Mouse (Mus musculus) testis, postnatal 10 days (tissue): ENCODE data around the gene Pfkfb4.

Experiments
- DNase-seq: peaks from one replicate; pipeline ENCODE4 v3.0.0; 2021; ENCODE audit warnings: low spot score

Gene Pfkfb4

GRCm38 (mm10) chr9:109038086-109038895, 46.7 kb downstream of the Pfkfb4 start, which contains the start of gene Shisa5:
Gene Shisa5, plus strand, starts transcription at chr9:109038565.
- DNase-seq = peak; percentile 87

- peak; percentile 67 for DNase-seq
These were observed 47.4 kb downstream of the Pfkfb4 start for GRCm38 (mm10) chr9:109038901-109039364.

GRCm38 (mm10) chr9:109039681-109040080, 48.1 kb downstream of the Pfkfb4 start:
- peak; percentile 35 for DNase-seq

DNA sequence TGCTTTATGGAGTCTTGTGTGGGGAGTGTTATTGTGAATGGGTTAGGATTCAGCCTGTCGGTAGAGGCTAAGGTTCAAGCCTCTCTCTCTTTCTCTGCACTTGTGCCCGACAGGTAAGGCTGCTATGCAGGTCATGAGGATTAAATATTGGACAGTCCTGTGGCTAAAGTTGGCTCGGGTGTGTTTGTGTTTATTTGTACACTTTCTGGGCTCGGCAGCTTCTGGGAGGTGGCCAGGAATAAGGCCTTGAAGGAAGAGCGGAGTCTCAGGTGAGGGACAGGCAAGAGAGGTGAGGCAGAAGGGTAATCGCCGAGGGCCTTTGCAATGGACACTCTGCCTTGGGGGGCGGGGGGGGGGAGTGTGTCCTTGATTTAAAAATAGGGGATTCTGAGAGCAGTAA, 48.6 kb downstream of the Pfkfb4 start:
- peak; percentile 31 for DNase-seq

GRCm38 (mm10) chr9:109040906-109041305, 49.3 kb downstream of the Pfkfb4 start:
- DNase-seq = peak; percentile 39

GRCm38 (mm10) chr9:109041351-109041750, 49.8 kb downstream of the Pfkfb4 start:
- DNase-seq = no peak

DNA sequence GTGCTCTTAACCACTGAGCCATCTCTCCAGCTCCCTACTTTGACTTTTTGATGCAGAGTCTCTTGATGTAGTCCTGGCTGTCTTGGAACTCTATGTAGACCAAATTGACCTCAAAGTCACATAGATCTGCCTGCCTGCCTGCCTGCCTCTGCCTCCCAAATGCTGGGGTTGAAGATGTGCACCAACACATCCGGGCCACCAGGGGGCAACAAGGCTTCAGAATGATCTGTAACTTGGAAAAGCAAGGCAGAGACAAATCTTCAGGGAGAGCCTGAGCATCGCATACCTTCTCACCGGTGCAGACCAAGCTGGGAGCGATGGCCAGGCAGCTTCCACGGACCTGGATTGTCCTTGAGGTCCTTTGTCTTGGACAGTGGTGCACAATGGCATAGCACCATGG, 54.7 kb downstream of the Pfkfb4 start:
- peak; percentile 69 for DNase-seq

- DNase-seq = no peak
These were observed 57.7 kb downstream of the Pfkfb4 start for GRCm38 (mm10) chr9:109049316-109049715.

- DNase-seq = peak; percentile 32
These were observed 58.6 kb downstream of the Pfkfb4 start for GRCm38 (mm10) chr9:109049996-109050673.

DNA sequence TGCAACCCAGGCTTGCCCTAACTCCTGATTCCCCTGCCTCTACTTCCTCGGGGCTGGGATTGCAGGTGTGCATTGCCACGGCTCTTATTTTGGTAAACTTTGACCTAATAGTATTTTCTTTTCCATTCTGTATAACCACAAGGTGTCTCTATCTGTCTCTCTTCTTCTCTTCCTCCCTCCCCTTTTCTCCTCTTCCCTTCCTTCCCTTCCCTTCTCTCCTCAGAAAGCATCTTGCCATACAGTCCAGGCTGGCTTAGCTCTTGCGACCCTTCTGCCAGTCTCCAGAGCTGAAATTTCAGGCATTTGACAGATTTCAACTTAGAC, 59.1 kb downstream of the Pfkfb4 start:
- DNase-seq = no peak

DNA sequence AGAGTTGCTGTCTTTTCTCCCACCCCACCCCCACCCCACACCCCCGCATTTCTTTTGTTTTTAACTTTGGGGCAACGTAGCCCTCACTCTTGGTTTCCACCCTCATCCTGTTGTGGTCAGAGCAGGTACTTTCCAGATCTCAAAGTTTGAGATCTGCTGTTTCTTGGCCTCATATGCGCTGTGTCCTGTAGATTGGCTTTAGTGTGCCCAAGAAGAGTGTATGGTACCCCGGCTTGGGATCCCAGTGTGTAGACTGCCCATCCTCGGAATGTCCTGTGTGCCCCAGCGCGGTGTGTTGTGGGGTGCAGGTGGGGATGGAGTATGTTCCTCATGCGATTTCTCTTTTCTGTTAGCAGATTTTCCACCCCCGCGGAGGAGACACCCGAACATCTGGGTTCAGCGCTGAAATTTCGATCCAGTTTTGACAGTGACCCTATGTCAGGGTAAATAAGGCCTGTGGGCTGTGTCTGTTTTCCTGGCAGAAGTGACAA, 59.5 kb downstream of the Pfkfb4 start:
- no peak for DNase-seq

GRCm38 (mm10) chr9:109051651-109052489, 60.3 kb downstream of the Pfkfb4 start:
- DNase-seq = peak; percentile 29

GRCm38 (mm10) chr9:109052490-109053260, 61.1 kb downstream of the Pfkfb4 start:
- DNase-seq = peak; percentile 36

DNA sequence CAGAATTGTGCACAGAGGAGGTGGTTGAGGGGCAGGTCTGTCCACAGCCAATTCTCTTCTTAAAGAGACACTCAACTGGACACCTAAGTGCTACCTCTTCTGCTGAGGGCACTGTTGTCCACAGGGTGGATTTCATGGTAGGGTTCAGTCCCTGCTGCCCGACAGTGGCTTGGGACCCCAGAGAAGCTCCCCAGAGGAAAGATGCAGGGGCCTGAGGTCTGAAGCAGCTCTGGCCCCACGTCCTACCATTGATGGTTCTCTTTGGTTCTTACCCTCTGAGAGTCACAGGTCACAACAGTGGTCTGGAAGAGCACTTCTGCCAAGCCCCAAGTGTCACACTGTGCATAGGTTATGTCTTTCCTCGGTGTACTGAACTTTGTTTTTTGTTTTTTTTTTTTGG, 61.8 kb downstream of the Pfkfb4 start:
- peak; percentile 21 for DNase-seq

GRCm38 (mm10) chr9:109053851-109054250, 62.3 kb downstream of the Pfkfb4 start:
- peak; percentile 29 for DNase-seq

GRCm38 (mm10) chr9:109054712-109055111, 63.1 kb downstream of the Pfkfb4 start:
- peak; percentile 44 for DNase-seq

DNA sequence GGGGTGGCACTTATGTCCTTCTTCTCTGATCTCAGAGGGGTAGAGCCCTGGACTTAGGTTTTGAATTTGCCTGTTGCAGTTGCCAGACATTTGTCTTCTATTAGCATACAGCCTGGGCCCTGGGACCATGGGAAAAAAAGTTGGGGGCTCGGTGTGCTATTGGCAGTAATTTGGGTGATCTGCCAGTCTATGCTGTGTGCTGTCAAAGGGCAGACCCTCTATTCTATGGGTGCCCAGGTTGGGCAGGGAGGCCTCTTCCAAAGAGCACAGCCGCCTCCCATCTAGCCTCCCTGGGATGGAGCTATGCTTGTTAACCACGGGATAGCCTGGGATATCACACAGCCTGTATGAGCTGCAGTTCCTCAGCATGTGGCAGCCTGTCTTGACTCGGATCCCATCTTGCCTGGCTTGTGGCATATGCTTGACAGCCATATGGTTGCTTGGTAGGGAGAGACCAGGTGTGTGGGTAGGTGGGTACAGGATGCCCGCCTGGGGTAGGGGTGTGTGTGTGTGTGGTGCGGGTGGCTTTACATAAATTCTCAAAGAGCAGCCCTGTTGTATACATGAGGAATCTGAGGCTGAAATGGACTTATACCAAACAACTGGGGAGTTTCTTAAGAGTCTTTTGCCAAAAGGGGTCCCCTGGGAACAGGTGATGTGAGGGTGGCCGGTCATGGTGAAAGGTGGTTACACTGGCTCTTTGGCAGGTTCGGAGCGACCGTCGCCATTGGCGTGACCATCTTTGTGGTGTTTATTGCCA, 63.9 kb downstream of the Pfkfb4 start:
- peak; percentile 35 for DNase-seq

DNA sequence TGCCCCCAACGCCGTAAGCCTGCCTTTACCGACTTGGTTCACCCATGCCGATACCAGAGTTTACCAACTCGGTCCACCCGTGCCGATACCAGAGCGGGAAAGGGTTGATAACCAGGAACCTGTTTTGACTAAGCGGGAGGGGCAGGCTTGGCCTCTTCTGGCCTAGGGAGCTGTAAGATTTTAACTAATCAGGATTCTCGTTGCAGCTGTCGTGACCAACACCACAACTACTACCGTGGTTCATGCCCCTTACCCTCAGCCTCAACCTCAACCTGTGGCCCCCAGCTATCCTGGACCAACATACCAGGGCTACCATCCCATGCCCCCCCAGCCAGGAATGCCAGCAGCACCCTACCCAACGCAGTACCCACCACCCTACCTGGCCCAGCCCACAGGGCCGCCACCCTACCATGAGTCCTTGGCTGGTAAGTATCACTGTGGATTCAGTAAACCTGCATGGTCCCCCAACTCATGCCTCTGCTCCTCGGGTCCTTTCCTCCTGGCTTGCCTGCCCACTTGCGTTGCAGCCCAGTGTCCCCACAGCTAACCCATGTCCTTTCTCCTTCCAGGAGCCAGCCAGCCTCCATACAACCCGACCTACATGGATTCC, 64.6 kb downstream of the Pfkfb4 start:
- DNase-seq = peak; percentile 42

DNA sequence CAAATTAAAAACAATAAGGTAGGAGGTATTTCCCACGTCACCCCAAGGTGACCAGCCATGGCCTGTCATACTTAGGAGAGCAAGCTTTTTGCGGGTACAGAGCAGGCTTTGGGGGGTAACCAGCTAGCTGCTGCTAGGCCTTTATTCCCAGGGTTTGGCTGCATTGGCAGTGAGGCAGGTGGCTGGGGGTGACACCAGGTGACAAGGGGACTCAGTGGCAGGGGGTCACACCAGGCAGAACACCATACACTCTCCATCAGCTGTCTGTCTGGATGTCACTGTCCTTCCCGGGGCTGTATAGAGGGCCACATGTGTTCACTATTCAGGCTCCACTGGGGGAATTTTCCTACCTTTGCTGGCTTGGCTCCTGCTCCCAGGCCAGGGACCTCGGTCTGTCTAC, 65.3 kb downstream of the Pfkfb4 start:
- DNase-seq = peak; percentile 39

- no peak for DNase-seq
These were observed 66.0 kb downstream of the Pfkfb4 start for GRCm38 (mm10) chr9:109057543-109057942.
